Mouse (Mus musculus) C2C12 (cell line): ENCODE data around the gene Ubqln3. TPM values are rescaled to one million over a fixed set of nuclear protein-coding genes. Genes with fewer than 3 reads are reported as not detected.

Experiments used
- H3K27me3 ChIP-seq: one replicate; pipeline ENCODE4 v1.6.1; 2011; ENCODE audit not compliant: control insufficient read depth, insufficient read depth, insufficient read length
- H3K36me3 ChIP-seq: one replicate; pipeline ENCODE4 v1.6.1; 2011; ENCODE audit not compliant: control insufficient read depth, insufficient read depth
- H3K4me3 ChIP-seq: one replicate; pipeline ENCODE4 v1.5.1; 2011; ENCODE audit warnings: mild to moderate bottlenecking, control low read depth; ENCODE audit not compliant: poor library complexity, insufficient read depth, severe bottlenecking
- H3K79me2 ChIP-seq: one replicate; pipeline ENCODE4 v1.6.1; 2011; ENCODE audit not compliant: control insufficient read depth, insufficient read depth
- H3K79me3 ChIP-seq: one replicate; pipeline ENCODE4 v1.6.1; 2011; ENCODE audit warnings: low read depth, control low read depth
- H3ac ChIP-seq: one replicate; pipeline ENCODE3; 2011; ENCODE audit warnings: low read depth; ENCODE audit not compliant: control insufficient read depth, insufficient read length
- CEBPB ChIP-seq: IDR thresholded peaks from one replicate; pipeline ENCODE4 v1.6.1; 2011; ENCODE audit warnings: low read depth, mild to moderate bottlenecking, control low read depth, moderate library complexity
- CTCF ChIP-seq: IDR thresholded peaks from one replicate; pipeline ENCODE4 v1.5.1; 2011; ENCODE audit not compliant: control insufficient read depth, insufficient read depth, insufficient read length
- FOSL1 ChIP-seq: IDR thresholded peaks from one replicate; pipeline ENCODE4 v1.8.0; 2011; ENCODE audit warnings: mild to moderate bottlenecking, low read length; ENCODE audit not compliant: poor library complexity, insufficient read depth, severe bottlenecking
- MAX ChIP-seq: IDR thresholded peaks from one replicate; pipeline ENCODE4 v1.6.1; 2011; ENCODE audit warnings: mild to moderate bottlenecking, control low read depth
- MYOD1 ChIP-seq: IDR thresholded peaks from one replicate; pipeline ENCODE4 v1.6.1; 2011; ENCODE audit warnings: low read depth; ENCODE audit not compliant: control insufficient read depth, insufficient read length
- MYOG ChIP-seq: IDR thresholded peaks from one replicate; pipeline ENCODE4 v1.6.1; 2011; ENCODE audit not compliant: control insufficient read depth, insufficient read length; ENCODE audit errors: extremely low read depth
- USF1 ChIP-seq: IDR thresholded peaks from one replicate; pipeline ENCODE4 v1.6.1; 2011; ENCODE audit warnings: low read depth, mild to moderate bottlenecking, control low read depth, moderate library complexity
- polyA plus RNA-seq: library from polyadenylated mRNA; unstranded; fragments of >200 nt; fragmentation: generic; extraction: Trizol; gene quantifications from one replicate; pipeline ENCODE4 v1.2.1, GENCODE M21; 2012; ENCODE audit warnings: missing spikeins

The Ubqln3 gene
- polyA plus RNA-seq, 1 experiment, result not detected

- Histone ChIP-seq H3K4me3 (no peak overlapping the region), H3ac (no peak overlapping the region), H3K79me3 (no peaks in the 10 kb centered on the region), H3K36me3 (no peaks in the 10 kb centered on the region), H3K79me2 (no peaks in the 10 kb centered on the region), H3K27me3 (no peaks in the 10 kb centered on the region)
- TF ChIP-seq MAX, result no peak
- no peak for TF ChIP-seq MYOD1
- no peak for TF ChIP-seq CEBPB
Measured at GRCm38 (mm10) chr7:104169634-104170204, 26.6 kb upstream of the Ubqln3 start.

DNA sequence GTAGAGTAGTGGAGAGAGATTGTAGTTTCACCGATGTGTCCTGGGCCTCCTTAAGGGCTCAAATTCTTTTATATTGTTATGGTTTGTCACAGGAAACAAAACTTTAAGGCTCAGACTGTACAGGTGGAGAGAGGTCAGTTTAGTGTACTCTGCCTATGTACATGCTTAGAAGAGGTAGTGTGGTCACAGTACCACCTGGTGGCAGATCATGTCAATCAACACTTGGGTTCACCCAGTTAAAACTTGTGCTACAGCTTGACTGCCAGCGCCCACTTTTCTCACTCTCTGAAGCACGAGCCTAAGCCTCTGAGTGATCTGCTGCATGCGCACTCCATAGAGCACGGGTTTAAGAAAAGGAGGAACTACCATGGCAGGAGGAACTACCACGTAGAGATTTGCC is 24.0 kb upstream of the Ubqln3 start:
- Histone ChIP-seq H3K79me3 (no peaks in the 10 kb centered on the region), H3K4me3 (no peak overlapping the region), H3K27me3 (no peaks in the 10 kb centered on the region), H3ac (no peak overlapping the region), H3K79me2 (no peaks in the 10 kb centered on the region), H3K36me3 (no peaks in the 10 kb centered on the region)
- no peak for TF ChIP-seq MYOD1
- no peak for TF ChIP-seq USF1
- no peak for TF ChIP-seq CTCF
- TF ChIP-seq MAX, result no peak
- TF ChIP-seq FOSL1, result no peak
- TF ChIP-seq MYOG, result no peak

DNA sequence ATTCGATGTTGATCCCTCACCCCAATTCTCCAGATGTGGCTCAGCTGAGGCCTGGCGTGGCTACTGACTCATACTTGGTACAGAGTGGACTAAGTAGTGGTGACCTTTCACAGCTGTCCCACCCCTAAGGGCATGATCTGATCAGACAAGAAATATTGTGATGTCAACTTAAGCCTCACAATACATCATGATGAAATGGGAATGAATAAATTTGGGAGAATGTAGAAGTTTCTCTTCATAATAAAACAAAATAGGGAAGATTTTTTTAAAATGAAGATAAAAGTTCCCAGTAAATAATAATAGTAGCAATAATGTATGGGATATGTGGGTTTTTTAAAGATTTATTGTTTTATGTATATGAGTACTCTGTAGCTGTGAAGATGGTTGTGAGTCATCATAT is 7.4 kb upstream of the Ubqln3 start, which contains the start of gene Ubqlnl:
Ubqlnl (minus strand) TSS at position 101 of the 400 bp plus-strand sequence.
- no peaks in the 10 kb centered on the region for H3K79me2 ChIP-seq
- TF ChIP-seq CEBPB (no peak), MYOD1 (no peak), CTCF (no peak), USF1 (no peak), MAX (no peak)
- no peak within 1 kb of the TSS for H3ac ChIP-seq
- no peaks in the 10 kb centered on the region for H3K27me3 ChIP-seq
- H3K79me3 ChIP-seq, result no peaks in the 10 kb centered on the region
- no peak within 1 kb of the TSS for H3K4me3 ChIP-seq
- H3K36me3 ChIP-seq, result no peaks in the 10 kb centered on the region

DNA sequence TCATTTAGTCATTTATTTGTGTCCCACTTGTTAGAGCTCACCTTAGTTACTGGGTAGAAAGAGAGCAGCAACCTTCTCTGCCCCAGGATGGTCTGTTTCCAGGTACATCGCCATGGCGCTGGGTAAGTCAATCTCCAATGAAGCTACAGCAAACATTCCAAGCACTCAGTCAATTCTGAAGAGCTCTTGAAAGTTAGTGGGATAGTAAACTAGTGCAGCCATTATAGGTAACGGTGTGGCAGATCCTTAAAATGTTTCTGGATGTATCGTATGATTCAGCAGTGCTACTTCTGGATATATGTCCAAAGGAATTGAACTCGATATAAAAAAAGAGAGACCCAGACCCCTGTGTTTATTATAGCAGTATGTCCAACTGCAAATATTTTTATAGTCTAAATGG is 5.8 kb downstream of the Ubqln3 start, which contains the start of gene Olfr643:
Olfr643 (minus strand) TSS at position 101 of the 400 bp plus-strand sequence.
- no peaks in the 10 kb centered on the region for H3K79me2 ChIP-seq
- H3ac ChIP-seq, result no peak within 1 kb of the TSS
- TF ChIP-seq FOSL1, result no peak
- TF ChIP-seq MYOD1, result no peak
- TF ChIP-seq MYOG, result no peak
- TF ChIP-seq USF1, result no peak
- H3K4me3 ChIP-seq, result no peak within 1 kb of the TSS
- H3K79me3 ChIP-seq, result no peaks in the 10 kb centered on the region
- no peaks in the 10 kb centered on the region for H3K36me3 ChIP-seq
- no peaks in the 10 kb centered on the region for H3K27me3 ChIP-seq

DNA sequence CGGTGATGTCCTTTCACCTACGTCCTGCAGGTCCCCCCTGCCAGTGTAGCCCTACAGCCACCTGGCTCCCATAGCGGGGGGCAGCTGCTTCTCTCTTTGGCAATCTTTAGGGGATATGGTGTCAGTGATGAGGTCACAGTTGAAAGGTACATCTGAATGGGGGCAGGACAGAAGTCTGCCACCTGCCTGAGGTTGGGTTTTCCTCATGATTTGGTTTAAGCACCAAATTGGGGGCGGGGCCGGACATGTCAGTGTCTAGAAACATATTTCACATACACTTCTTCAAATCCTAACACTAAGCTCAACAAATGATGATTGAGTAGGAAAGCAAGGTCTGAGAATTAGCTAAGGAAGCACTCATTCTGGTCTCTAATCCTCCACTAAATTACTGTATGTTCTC is 13.4 kb downstream of the Ubqln3 start, which contains the start of gene Ubqln5:
Ubqln5 (minus strand) TSS at position 101 of the 400 bp plus-strand sequence.
- no peaks in the 10 kb centered on the region for H3K79me3 ChIP-seq
- no peaks in the 10 kb centered on the region for H3K27me3 ChIP-seq
- H3K36me3 ChIP-seq, result no peaks in the 10 kb centered on the region
- TF ChIP-seq CEBPB, result no peak
- TF ChIP-seq FOSL1, result no peak
- no peak for TF ChIP-seq CTCF
- no peak for TF ChIP-seq MYOD1
- TF ChIP-seq MYOG, result no peak
- no peak for TF ChIP-seq USF1
- no peak for TF ChIP-seq MAX
- H3ac ChIP-seq, result no peak within 1 kb of the TSS
- no peaks in the 10 kb centered on the region for H3K79me2 ChIP-seq
- no peak within 1 kb of the TSS for H3K4me3 ChIP-seq

- TF ChIP-seq MYOD1 (no peak), FOSL1 (no peak), CEBPB (no peak), MAX (no peak), USF1 (no peak), CTCF (no peak), MYOG (no peak)
- Histone ChIP-seq H3K79me3 (no peaks in the 10 kb centered on the region), H3ac (no peak within 1 kb of the TSS), H3K27me3 (no peaks in the 10 kb centered on the region), H3K4me3 (no peak within 1 kb of the TSS), H3K36me3 (no peaks in the 10 kb centered on the region), H3K79me2 (no peaks in the 10 kb centered on the region)
Measured at GRCm38 (mm10) chr7:104104757-104104972, 38.4 kb downstream of the Ubqln3 start, which contains the start of gene Olfr646. Olfr646 (plus strand) TSS chr7:104104873.
